Mouse (Mus musculus) stomach, embryonic 16.5 days (tissue): ENCODE data around the gene Gm29094. TPM values are rescaled to one million over a fixed set of nuclear protein-coding genes. Genes with fewer than 3 reads are reported as not detected.
A peak's percentile ranks its signal among the peaks of the same experiment; 100 is the strongest.
"Not testable (repeated sequence)": the region's sequence is repeated elsewhere in the genome, so short reads cannot be mapped to it uniquely, and the experiment has no call there.

Experiments used
- ATAC-seq: fragments of 200-750 bp; cut with Nextera tagmentation; 2 replicates; pipeline ENCODE4 v1.8.0; 2017; ENCODE audit warnings: moderate number of reproducible peaks, moderate TSS enrichment; ENCODE audit not compliant: insufficient read depth, low FRiP score
- H3K27ac ChIP-seq: fragments of 300-500 bp; sonication (generic); 2 replicates; pipeline ENCODE4 v1.5.1; 2014; ENCODE audit warnings: low read length
- H3K27me3 ChIP-seq: fragments of 300-500 bp; sonication (generic); 2 replicates; pipeline ENCODE4 v1.6.1; 2014; ENCODE audit warnings: low read length, control low read depth, mixed read lengths; ENCODE audit not compliant: control insufficient read depth, insufficient read depth
- H3K36me3 ChIP-seq: fragments of 300-500 bp; sonication (generic); 2 replicates; pipeline ENCODE4 v1.6.1; 2014; ENCODE audit warnings: low read length; ENCODE audit not compliant: control insufficient read depth, insufficient read depth
- H3K4me1 ChIP-seq: fragments of 300-500 bp; sonication (generic); 2 replicates; pipeline ENCODE4 v1.6.1; 2014; ENCODE audit warnings: low read length, control low read depth, mixed read lengths; ENCODE audit not compliant: control insufficient read depth, insufficient read depth
- H3K4me2 ChIP-seq: fragments of 300-500 bp; sonication (generic); 2 replicates; pipeline ENCODE4 v1.6.1; 2014; ENCODE audit warnings: low read depth, low read length, mixed read lengths
- H3K4me3 ChIP-seq: fragments of 300-500 bp; sonication (generic); replicated peaks from 2 replicates; pipeline ENCODE4 v1.5.1; 2014; ENCODE audit warnings: mild to moderate bottlenecking, low read length
- H3K9ac ChIP-seq: fragments of 300-500 bp; sonication (generic); 2 replicates; pipeline ENCODE4 v1.6.1; 2014; ENCODE audit warnings: low read length
- H3K9me3 ChIP-seq: fragments of 300-500 bp; sonication (generic); replicated peaks from 2 replicates; pipeline ENCODE4 v1.6.1; 2016; ENCODE audit warnings: low read length, control low read depth; ENCODE audit not compliant: control insufficient read depth
- WGBS: fragments of 180-500 bp; shearing (Covaris S2); extraction: QIAGEN DNeasy Blood & Tissue Kit; methylation state at CpG from one replicate; pipeline ENCODE4 v1.1.7; 2014; 5-methylcytosine and 5-hydroxymethylcytosine counted together
- polyA plus RNA-seq: library from polyadenylated mRNA; unstranded; fragments of >200 nt; fragmentation: Nextera tagmentation; extraction: Ambion mirVana; gene quantifications from 2 replicates; pipeline ENCODE4 v1.2.1, GENCODE M21; 2015

The Gm29094 gene
- polyA plus RNA-seq, 1 experiment from 2014 or later = 1.7 TPM

DNA sequence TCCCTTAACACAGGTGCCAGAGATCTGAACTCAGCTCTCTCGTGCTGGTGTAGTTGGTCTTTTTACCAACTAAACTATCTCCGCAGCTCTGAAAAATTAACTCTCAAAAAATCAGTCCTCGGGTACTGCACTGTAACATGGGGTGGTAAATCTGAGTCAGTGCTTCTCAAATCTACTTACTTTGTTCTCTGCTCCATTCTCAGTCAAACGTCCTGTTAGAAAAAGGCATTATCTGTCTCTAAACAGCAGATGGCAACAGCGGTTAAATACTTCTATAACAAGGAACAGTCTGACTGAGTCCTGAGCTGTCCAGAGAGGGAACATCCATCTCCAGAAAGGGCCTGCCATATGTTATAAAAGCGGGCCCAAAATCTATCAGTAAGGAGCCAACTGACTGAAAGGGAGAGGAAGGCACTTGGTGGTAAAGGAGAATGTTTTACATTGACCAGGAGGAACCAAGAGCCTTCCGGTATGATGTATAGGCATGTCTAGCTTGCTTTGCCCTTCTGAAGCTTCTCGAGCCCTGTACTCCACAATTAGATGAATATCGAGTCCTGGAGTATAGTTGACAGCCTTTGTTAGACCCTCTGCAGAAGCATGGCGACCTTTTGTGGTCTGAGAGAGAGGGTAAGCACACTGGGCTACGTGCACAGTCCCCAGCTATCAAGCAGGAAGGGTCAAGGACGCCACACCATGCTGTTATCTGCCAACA lies 11.3 kb downstream of the Gm29094 start, which contains the start of gene Mthfs:
Gene Mthfs (plus strand): TSS at position 324 of the 712 bp plus-strand sequence.
- not testable (repeated sequence) for H3K9me3 ChIP-seq, H3K4me1 ChIP-seq, H3K36me3 ChIP-seq, H3K27me3 ChIP-seq
- H3K9ac ChIP-seq = peak within 1 kb of the TSS; percentile 46
- H3K4me3 ChIP-seq = peak within 1 kb of the TSS; percentile 37
- 20% methylated on average over 9 of the region's 12 CpGs for WGBS
- peak; percentile 56 for ATAC-seq
- peak within 1 kb of the TSS; percentile 66; the same call in 1 of the 2 replicates for H3K27ac ChIP-seq
- H3K4me2 ChIP-seq = peak within 1 kb of the TSS; percentile 47

DNA sequence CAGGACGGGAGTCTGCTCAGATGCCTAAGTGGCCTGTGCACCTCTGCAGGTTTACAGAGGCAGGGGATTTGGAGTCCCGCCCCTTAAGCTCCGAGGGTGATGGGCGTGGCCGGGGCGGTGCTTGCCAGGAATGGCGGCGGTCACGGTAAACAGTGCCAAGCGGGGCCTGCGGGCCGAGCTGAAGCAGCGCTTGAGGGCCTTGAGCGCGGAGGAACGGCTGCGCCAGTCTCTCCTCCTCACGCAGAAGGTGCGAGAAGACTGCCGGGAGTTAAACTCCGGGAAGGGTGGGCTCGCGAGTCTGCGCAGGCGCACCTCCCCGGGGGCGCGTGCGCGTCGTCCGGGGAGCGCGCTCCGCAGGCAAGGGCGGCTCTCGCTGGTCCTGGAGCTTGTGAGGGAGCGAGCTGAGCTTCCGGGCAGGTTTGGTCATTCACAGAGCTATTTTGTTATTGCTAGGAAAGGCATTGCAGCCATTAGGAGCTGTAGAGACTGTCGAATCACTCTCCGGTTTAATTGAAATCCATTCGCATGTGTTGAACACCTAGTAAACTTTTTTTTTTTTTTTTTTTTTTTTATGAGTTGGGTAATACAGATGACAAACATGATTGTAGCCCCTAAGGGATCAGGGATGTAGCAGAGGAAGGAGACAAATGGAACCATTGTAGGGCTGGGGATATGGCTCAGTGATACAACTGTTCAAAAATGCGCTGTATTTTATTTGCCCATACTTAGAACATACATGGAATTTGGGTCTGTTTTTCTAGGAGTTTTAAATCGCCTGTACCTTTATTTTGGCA lies 12.1 kb downstream of the Gm29094 start:
- not testable (repeated sequence) for H3K9me3 ChIP-seq, H3K27me3 ChIP-seq, H3K4me1 ChIP-seq, H3K36me3 ChIP-seq
- Histone ChIP-seq H3K27ac (peak overlapping the region; percentile 66; the same call in 1 of the 2 replicates), H3K4me2 (peak overlapping the region; percentile 47), H3K4me3 (peak overlapping the region; percentile 37), H3K9ac (peak overlapping the region; percentile 46)
- 5% methylated on average over 8 of the region's 44 CpGs for WGBS
- peak; percentile 96 for ATAC-seq

DNA sequence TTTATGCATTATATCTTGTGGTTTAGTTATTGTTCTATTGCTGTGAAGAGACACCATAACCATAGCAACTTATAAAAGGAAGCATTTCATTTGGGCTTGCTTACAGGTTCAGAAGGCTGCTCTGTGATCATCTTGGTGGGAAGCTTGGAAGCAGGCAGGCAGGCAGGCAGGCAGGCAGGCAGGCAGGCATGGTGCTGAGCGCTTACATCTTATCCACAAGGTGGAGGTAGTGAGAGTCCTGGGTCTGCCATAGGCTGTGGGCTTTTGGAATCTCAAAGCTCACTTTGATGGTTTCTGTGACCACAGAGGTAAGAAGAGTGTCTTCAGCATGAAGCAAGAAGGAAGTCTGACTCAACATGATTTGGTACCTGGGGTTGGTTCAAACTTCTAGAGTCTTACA lies 13.2 kb downstream of the Gm29094 start:
- not testable (repeated sequence) for H3K9me3 ChIP-seq, H3K4me1 ChIP-seq, H3K4me2 ChIP-seq, H3K27me3 ChIP-seq, ATAC-seq, H3K27ac ChIP-seq, H3K36me3 ChIP-seq, H3K4me3 ChIP-seq, H3K9ac ChIP-seq
- WGBS = 29% methylated on average over 1 of the region's 1 CpGs

DNA sequence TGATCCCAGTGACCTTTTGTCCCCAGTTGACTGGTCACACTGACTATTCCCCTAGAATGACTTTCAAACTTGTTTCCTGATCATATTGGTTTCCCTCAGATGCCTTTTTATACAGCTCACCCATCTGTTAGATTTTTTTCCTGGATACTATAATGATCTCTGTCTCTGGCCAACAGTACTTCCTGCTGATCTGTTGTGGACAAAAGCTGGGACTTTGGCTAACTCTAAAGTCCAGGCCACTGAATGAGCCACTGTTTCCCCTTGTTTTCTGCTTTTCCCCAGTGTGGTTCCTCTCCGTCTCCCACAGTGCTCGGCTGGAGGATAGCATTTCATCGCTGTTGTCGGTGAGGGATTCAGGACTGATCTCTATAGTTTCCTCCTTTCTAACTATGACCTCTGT lies 19.0 kb downstream of the Gm29094 start:
- H3K36me3 ChIP-seq = not testable (repeated sequence)

DNA sequence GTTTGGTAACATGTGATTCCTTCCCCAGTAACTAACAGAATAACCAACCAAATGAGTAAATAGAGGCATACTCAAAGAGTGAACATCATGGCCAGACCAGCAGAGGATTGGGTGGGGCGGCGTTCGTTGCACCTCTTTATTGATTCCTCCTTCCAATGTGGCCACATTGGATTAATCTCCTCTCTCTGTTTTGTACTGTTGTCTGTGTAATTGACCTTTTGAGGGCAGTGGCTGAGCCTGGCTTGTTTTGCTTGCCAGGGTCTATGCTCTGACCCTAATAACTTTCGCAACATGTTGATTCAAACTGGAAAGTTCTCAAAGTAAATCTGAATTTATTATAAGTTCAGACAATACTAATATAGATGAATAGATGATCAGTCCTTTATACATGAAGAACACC lies 20.5 kb downstream of the Gm29094 start:
- WGBS = 92% methylated on average over 3 of the region's 4 CpGs
- not testable (repeated sequence) for H3K36me3 ChIP-seq, ATAC-seq, H3K4me2 ChIP-seq, H3K9me3 ChIP-seq, H3K27ac ChIP-seq, H3K4me3 ChIP-seq, H3K4me1 ChIP-seq, H3K27me3 ChIP-seq, H3K9ac ChIP-seq

More for the DNA sequence above, 19.0 kb downstream of the Gm29094 start:
- not testable (repeated sequence) for H3K9me3 ChIP-seq, H3K4me3 ChIP-seq, ATAC-seq, H3K9ac ChIP-seq, H3K4me2 ChIP-seq, H3K27ac ChIP-seq, H3K27me3 ChIP-seq, H3K4me1 ChIP-seq
- 85% methylated on average over 4 of the region's 4 CpGs for WGBS

DNA sequence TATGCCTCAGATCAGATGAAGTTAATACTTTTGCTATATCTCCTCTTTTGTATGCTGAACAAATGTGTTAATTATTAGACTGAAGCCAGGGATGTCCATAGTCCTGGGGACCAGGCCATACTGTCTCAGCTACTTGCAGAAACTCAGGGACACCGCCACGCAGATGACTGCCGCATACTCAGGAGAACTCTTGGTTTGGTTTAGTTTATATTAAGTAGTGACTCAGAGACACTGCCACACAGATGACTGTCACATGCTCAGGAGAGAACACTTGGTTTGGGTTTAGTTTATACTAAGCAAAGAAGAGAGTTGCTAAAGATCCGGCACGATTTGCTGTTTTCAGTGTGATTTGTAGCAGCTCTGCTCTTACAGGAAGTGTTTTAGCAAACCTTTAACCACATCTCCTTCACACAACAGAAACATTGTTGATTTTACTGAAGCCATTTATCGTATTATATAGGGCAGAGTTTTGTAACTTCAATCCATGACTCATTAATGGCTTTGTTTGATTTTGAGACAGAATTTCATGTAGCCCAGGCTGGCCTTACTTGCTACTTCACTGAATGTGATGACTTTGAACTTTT lies 21.6 kb downstream of the Gm29094 start:
- H3K27me3 ChIP-seq, H3K4me3 ChIP-seq, H3K4me1 ChIP-seq, H3K9me3 ChIP-seq, ATAC-seq, H3K27ac ChIP-seq, H3K4me2 ChIP-seq, H3K36me3 ChIP-seq, H3K9ac ChIP-seq: not testable (repeated sequence)
- WGBS = 63% methylated on average over 6 of the region's 6 CpGs

DNA sequence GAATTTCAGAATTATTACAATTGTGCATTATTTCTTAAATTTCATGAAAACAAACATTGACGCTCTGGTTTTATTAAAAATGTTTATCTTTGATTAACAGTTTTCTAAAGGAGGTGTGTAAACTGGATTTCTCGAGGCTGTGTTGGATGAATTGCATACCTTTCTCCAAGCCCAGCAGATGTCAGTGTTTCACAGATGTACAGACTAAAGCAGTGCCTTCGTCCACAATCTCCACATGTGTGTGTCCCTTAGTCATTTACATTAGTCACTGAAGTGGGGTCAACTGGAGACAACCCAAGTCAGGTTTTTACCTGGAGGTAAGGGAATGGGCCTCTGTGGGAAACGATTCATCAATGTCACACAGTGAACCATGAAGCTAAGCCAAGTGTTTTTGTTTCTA lies 26.9 kb downstream of the Gm29094 start:
- no peak overlapping the region for H3K9ac ChIP-seq
- ATAC-seq = no peak
- no peaks in the 10 kb centered on the region for H3K9me3 ChIP-seq
- no peaks in the 10 kb centered on the region for H3K27me3 ChIP-seq
- H3K36me3 ChIP-seq = no peaks in the 10 kb centered on the region
- no peak overlapping the region for H3K4me2 ChIP-seq
- no peak overlapping the region for H3K4me3 ChIP-seq
- H3K27ac ChIP-seq = no peak overlapping the region
- WGBS = 40% methylated on average over 4 of the region's 4 CpGs
- no peaks in the 10 kb centered on the region for H3K4me1 ChIP-seq

DNA sequence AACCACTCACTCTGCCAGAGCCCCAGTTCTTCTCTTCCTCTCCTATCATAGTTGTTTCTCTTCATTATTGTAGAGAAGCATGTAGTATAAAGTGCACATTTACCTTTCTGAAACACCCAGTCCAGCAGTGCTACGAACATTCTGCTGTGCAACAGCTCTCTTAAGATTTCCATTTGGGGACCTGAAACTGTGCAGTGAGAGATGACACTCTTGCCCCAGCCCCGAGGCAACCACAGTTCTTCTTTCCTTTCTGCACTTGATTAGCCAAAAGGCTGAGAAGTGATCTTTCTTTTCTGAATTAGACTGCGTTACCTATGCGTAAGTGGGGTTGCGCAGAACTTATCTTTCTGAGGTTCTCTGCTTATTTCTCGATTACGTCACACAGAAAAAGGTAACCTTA lies 28.9 kb downstream of the Gm29094 start:
- H3K36me3 ChIP-seq = no peaks in the 10 kb centered on the region
- no peak overlapping the region for H3K4me2 ChIP-seq
- no peaks in the 10 kb centered on the region for H3K27me3 ChIP-seq
- no peak for ATAC-seq
- H3K27ac ChIP-seq = no peak overlapping the region
- H3K9ac ChIP-seq = no peak overlapping the region
- H3K9me3 ChIP-seq = no peaks in the 10 kb centered on the region
- WGBS = 88% methylated on average over 7 of the region's 7 CpGs
- H3K4me1 ChIP-seq = no peaks in the 10 kb centered on the region
- no peak overlapping the region for H3K4me3 ChIP-seq

DNA sequence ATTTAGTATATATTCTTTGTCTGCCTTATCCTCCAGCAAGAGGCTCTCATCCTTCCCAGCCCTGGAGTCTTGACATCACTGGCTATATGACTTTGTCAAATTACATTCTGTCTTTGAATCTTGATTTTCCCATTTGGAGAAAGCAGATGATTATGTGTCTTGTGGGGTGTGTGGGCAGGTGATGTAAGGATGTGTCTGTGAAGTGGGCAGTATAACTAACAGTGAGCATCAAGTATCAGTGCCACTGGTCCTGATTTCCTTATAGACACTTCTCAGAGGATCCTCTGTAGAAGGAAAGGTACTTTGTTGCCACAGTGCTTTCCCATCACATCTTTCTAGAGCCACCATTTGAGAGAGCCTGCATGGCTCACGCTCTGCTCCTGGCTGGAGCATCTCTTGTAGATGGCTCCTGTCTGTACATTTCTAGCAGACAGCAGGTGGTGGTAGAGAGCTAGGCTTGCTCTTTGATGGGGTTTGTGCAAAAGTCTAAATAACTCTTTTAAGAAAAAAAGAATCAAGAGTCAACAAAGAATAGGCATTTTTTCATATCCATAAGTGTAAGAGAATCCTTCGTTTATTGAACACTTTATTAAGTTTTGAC lies 31.8 kb downstream of the Gm29094 start:
- H3K4me1 ChIP-seq, H3K36me3 ChIP-seq, H3K9ac ChIP-seq, H3K9me3 ChIP-seq, H3K4me3 ChIP-seq, H3K4me2 ChIP-seq, H3K27ac ChIP-seq, H3K27me3 ChIP-seq, ATAC-seq: not testable (repeated sequence)
- 59% methylated on average over 1 of the region's 2 CpGs for WGBS
